Mouse (Mus musculus): ENCODE data around the gene Dcaf6. TPM values are rescaled to one million over a fixed set of nuclear protein-coding genes. Genes with fewer than 3 reads are reported as not detected.
"Not testable (repeated sequence)": the region's sequence is repeated elsewhere in the genome, so short reads cannot be mapped to it uniquely, and the experiment has no call there.

Gene Dcaf6
- total RNA-seq, 2 experiments from 2014 or later = 13.6 to 16.7 TPM

DNA sequence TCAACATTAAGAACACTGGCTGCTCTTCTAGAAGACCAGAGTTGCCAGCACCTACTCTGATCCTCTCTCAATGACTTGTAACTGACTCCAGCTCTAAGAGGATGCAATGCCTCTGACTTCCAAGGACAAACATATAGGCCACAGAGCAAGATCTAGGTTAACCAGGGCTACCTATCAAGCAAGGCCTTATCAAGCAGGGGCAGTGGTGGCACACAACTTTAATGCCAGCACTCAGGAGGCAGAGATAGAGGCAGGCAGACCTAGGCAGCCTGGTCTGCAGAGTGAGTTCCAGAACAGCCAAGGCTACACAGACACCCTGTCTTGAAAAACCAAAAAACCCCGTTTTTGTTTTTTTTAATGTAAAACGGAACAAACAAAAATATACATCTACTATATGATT lies 34.0 kb downstream of the Dcaf6 start:
- no peak for ATAC-seq (ENCODE audit: poor library complexity, severe bottlenecking)

GRCm38 (mm10) chr1:165421357-165421915 lies 38.8 kb downstream of the Dcaf6 start:
- no peak for ATAC-seq (ENCODE audit: poor library complexity, severe bottlenecking)

GRCm38 (mm10) chr1:165396401-165396805 lies 63.9 kb downstream of the Dcaf6 start:
- ATAC-seq (ENCODE audit: poor library complexity, severe bottlenecking) = no peak

- ATAC-seq (ENCODE audit: poor library complexity, severe bottlenecking) = no peak
Observed at GRCm38 (mm10) chr1:165395940-165396339, 64.3 kb downstream of the Dcaf6 start.

- peak; percentile 41 for ATAC-seq (ENCODE audit: poor library complexity, severe bottlenecking)
Observed at GRCm38 (mm10) chr1:165394836-165395235, 65.4 kb downstream of the Dcaf6 start.

DNA sequence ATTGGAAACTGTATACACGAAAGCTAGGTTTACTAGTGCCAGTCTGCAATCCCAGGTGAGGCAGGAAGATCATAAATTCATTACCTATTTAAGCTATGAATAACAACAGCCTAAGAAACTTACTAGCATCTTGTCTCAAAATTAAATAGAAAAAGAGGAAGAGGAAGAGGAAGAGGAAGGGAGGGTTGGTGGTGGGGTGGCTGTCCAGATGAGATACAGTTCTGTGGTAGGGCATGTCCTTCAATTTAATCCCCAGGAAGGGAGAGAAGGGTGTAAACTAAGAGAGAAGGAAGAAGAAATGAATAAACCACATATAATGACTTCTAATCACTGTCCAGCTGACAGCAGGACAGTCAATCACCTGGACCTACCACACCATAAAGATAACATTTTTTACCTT lies 67.2 kb downstream of the Dcaf6 start:
- peak; percentile 78 for ATAC-seq (ENCODE audit: poor library complexity, severe bottlenecking)

DNA sequence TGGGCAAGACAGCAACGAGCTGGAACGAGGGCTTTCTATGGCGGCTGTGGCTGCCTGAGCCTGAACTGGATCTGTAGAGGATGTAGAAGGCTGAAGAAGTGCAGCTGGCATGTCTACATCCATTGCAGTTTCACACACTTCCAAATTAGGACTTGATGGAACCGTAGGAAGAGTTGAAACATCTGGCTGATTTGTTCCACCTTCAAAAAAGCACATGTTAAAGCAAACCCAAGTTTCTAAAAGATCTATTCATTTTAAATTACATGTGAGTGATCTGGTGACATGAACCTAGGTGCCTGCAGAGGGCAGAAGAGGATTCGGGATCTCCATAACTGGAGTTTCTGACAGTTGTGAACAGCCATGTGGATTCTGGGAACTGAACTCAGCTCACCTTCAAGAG lies 71.6 kb downstream of the Dcaf6 start:
- ATAC-seq (ENCODE audit: poor library complexity, severe bottlenecking) = 0 out of 2 replicates have a peak, but pooled peaks have one; percentile 38

DNA sequence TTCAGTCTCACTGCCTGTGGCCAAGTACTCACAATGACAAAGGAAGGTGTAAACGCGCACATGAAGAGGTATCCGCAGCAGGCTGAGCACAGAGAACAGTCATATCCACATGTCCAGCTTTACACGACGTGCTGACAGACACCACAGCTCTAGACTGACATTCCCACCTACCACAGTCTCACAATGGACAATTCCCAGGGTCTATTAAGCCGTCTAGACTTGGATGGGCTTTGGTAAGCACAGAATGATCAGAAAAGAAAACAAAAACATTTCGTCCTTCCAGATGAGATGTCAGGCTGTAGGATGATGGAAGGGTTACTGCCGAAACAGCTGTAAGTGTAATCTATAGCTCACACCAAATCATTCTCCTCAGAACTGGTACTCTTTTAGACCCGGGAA lies 73.8 kb downstream of the Dcaf6 start:
- ATAC-seq (ENCODE audit: poor library complexity, severe bottlenecking) = no peak

GRCm38 (mm10) chr1:165385810-165386524 lies 74.3 kb downstream of the Dcaf6 start:
- peak; percentile 66 for ATAC-seq (ENCODE audit: poor library complexity, severe bottlenecking)

DNA sequence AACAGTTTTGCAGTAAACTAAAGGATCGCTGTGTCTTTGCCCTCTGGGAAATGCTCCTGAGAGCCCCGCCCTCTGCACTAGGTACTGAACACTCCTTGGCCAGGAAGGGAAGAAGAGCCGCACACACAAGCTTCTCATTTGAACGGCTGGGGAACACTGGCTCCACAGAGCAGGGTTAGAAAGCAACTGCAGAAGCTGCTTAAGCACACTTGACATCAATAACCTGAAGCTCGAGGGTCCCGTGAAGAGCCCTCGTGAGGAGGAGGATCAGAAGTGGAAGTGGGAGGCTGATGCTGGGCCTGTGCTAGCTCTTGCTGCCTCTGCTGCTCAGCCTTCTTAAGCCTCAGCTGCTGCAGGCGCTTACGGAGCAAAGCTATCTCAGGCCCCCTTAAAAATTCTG lies 86.4 kb downstream of the Dcaf6 start:
- no peak for ATAC-seq (ENCODE audit: poor library complexity, severe bottlenecking)

DNA sequence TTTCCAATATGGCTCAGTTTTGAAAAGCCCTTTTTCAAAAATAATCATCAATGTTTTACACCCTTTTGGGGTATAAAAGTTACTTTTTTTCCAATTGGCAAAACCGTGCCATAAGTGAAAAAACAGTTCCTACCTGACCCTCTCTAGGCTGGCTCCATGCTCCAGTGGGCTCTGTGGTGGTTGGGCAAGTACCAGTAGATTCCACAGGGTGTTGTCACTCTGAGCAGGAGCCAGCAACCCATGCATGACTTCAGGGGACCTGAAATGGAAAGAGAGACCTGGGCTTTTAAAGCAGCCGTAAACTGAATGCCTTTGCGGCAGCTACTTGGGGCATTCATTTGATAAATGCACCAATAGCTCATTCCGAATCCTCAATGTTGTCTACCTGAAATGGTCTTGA lies 89.3 kb downstream of the Dcaf6 start:
- no peak for ATAC-seq (ENCODE audit: poor library complexity, severe bottlenecking)

DNA sequence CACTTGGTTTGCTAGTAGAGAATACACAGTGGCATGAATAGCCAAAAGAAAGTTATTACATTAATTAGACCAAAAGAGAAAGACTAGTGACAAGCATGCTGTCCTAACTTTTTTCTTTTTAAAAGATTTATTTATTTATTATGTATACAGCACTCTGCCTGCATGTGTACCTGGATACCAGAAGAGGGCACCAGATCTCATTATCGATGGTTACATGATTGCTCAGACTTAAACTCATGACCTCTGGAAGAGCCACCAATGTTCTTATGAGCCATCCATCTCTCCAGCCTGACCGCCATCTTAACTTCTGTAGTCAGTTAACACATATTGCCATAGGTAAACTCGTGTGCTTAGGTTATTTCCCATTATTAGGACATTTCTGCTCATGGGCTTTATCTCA lies 95.2 kb downstream of the Dcaf6 start:
- peak; percentile 47; the same call in 1 of the 2 replicates for ATAC-seq (ENCODE audit: poor library complexity, severe bottlenecking)

DNA sequence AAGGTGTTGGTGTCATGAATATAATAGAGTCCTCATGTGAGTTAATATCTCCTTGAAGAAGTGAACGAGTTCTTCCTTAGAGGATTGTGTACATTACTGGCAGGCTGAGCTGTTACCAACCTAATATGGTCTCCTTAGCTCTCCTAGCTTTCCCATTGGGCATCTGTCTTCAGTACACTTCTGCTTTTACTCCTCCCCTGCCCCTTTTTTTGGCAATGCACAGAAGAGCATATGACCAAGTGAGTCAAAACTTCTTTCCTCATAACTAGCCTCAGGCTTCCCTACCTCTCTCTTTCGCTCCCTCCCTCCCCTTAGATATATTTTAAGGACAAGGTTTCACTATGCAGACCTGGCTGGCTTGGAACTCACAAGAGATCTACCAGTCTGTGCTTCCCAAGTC lies 97.0 kb downstream of the Dcaf6 start:
- peak; percentile 40 for ATAC-seq (ENCODE audit: poor library complexity, severe bottlenecking)

GRCm38 (mm10) chr1:165356347-165356746 lies 103.9 kb downstream of the Dcaf6 start:
- no peak for ATAC-seq (ENCODE audit: poor library complexity, severe bottlenecking)

DNA sequence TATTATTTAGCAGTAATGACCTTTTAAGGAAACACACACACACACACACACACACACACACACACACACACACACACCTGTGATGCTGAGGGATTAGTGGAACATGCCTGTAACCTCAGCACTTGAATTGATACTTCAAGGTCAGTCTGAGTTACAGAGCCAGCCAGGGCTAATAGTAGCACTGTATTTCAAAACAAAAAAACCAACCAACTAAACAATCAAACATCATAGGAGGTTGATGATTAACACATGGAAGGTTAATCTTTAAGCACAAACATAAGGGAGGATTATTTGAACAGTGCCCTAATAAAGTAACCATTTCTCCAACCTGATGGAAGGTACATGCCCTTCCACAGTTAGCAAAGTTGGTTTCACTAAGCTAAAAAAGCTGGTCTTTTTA lies 111.6 kb downstream of the Dcaf6 start:
- no peak for ATAC-seq (ENCODE audit: poor library complexity, severe bottlenecking)

GRCm38 (mm10) chr1:165344453-165344852 lies 115.8 kb downstream of the Dcaf6 start:
- no peak for ATAC-seq (ENCODE audit: poor library complexity, severe bottlenecking)

GRCm38 (mm10) chr1:165342126-165342525 lies 118.1 kb downstream of the Dcaf6 start:
- no peak for ATAC-seq (ENCODE audit: poor library complexity, severe bottlenecking)

- ATAC-seq (ENCODE audit: poor library complexity, severe bottlenecking) = peak; percentile 68
Observed at GRCm38 (mm10) chr1:165332797-165333196, 127.5 kb downstream of the Dcaf6 start.

- no peak for ATAC-seq (ENCODE audit: poor library complexity, severe bottlenecking)
Observed at GRCm38 (mm10) chr1:165330859-165331258, 129.4 kb downstream of the Dcaf6 start.

DNA sequence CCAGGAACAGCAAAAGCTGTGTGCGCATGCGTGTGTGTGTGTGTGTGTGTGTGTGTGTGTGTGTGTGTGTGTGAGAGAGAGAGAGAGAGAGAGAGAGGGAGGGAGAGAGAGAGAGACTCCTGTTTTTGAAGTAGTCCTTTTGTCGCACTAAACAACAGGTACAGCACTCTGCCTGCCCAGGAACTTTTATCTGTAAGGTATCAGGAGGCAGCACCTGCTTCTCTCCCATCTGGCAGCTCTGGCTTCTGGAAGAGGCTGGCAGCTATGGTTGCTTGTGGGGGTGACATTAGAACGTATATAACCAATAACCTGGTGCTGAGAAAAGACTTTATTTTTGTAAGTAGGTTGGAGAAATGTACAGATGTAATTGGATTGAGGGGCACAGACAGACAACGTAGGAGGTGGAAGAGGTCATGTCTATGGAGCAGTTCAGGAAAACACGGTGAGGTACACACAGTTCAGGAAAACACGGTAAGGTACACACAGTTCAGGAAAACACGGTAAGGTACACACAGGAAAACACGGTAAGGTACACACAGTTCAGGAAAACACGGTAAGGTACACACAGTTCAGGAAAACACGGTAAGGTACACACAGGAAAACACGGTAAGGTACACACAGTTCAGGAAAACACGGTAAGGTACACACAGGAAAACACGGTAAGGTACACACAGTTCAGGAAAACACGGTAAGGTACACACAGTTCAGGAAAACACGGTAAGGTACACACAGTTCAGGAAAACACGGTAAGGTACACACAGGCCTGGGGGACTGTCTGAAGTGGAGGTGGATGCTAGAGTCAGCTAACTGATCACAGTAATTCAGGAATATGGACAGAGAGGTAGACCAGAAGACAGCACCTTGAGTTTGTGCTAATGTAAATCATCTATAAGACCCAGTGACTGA lies 131.6 kb downstream of the Dcaf6 start:
- ATAC-seq (ENCODE audit: poor library complexity, severe bottlenecking) = not testable (repeated sequence)

GRCm38 (mm10) chr1:165327831-165328230 lies 132.4 kb downstream of the Dcaf6 start:
- no peak for ATAC-seq (ENCODE audit: poor library complexity, severe bottlenecking)

DNA sequence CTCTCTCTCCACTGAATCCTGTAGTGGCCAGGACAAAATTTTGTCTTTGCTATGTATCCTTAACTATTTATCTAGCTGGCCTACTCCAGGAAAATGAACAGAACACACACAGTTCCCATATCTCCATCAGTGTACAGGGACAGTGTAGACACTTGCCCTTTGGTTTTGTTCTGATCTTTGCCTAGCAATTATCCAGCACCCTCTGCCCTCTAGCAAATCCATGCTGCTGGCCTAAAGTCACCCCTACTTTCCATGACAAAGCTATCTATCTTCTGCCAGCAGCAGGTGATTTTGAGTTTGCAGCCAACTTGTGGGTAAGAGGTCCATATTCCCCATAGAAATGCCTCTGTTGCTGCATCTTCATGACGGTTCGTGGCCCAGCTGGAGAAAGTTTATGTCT lies 132.9 kb downstream of the Dcaf6 start:
- no peak for ATAC-seq (ENCODE audit: poor library complexity, severe bottlenecking)

Data from megakaryocyte, adult 5-6 weeks (primary cell).